Mouse (Mus musculus) thymus, adult 2 months (tissue): ENCODE data around the gene Actn1. TPM values are rescaled to one million over a fixed set of nuclear protein-coding genes. Genes with fewer than 3 reads are reported as not detected.

Experiments used
- DNase-seq: peaks from one replicate; pipeline ENCODE4 v3.0.0; 2021
- H3K27ac ChIP-seq: fragments of 200-500 bp; 2 replicates; pipeline ENCODE4 v1.5.1; 2012; ENCODE audit warnings: low read length, control low read depth; ENCODE audit not compliant: control insufficient read depth, insufficient read depth
- H3K27me3 ChIP-seq: fragments of 200-500 bp; 2 replicates; pipeline ENCODE4 v1.6.1; 2012; ENCODE audit warnings: mild to moderate bottlenecking, low read length, moderate library complexity, mixed read lengths; ENCODE audit not compliant: control insufficient read depth, insufficient read depth
- H3K36me3 ChIP-seq: fragments of 200-500 bp; 2 replicates; pipeline ENCODE4 v1.6.1; 2012; ENCODE audit warnings: mild to moderate bottlenecking, low read length, moderate library complexity; ENCODE audit not compliant: control insufficient read depth, insufficient read depth
- H3K4me1 ChIP-seq: fragments of 200-500 bp; replicated peaks from 2 replicates; pipeline ENCODE4 v1.6.1; 2012; ENCODE audit warnings: low read length; ENCODE audit not compliant: control insufficient read depth, insufficient read depth
- H3K4me3 ChIP-seq: fragments of 200-500 bp; 2 replicates; pipeline ENCODE4 v1.5.1; 2012; ENCODE audit warnings: mild to moderate bottlenecking, low read length, control low read depth, moderate library complexity; ENCODE audit not compliant: control insufficient read depth, insufficient read depth
- CTCF ChIP-seq: fragments of 200-500 bp; IDR thresholded peaks from 2 replicates; pipeline ENCODE4 v1.5.1; 2012; ENCODE audit warnings: mild to moderate bottlenecking, control low read depth, low read length, moderate library complexity, borderline replicate concordance; ENCODE audit not compliant: control insufficient read depth, poor library complexity, insufficient read depth; ENCODE audit errors: extremely low read depth
- POLR2A ChIP-seq: fragments of 200-500 bp; IDR thresholded peaks from 2 replicates; pipeline ENCODE4 v1.6.1; 2012; ENCODE audit warnings: mild to moderate bottlenecking, low read length, control low read depth, moderate library complexity; ENCODE audit not compliant: control insufficient read depth, poor library complexity, insufficient read depth; ENCODE audit errors: extremely low read depth
- WGBS: fragments of 180-500 bp; shearing (Covaris S2); methylation state at CpG from one replicate; pipeline ENCODE4 v1.1.7; 2018; 5-methylcytosine and 5-hydroxymethylcytosine counted together
- polyA plus RNA-seq: library from polyadenylated mRNA; depleted of rRNA; stranded (reverse); fragments of >200 nt; gene quantifications from 2 replicates; pipeline ENCODE4 v1.2.3, GENCODE M21; 2012

Gene Actn1
- polyA plus RNA-seq, 1 experiment: 153 TPM

DNA sequence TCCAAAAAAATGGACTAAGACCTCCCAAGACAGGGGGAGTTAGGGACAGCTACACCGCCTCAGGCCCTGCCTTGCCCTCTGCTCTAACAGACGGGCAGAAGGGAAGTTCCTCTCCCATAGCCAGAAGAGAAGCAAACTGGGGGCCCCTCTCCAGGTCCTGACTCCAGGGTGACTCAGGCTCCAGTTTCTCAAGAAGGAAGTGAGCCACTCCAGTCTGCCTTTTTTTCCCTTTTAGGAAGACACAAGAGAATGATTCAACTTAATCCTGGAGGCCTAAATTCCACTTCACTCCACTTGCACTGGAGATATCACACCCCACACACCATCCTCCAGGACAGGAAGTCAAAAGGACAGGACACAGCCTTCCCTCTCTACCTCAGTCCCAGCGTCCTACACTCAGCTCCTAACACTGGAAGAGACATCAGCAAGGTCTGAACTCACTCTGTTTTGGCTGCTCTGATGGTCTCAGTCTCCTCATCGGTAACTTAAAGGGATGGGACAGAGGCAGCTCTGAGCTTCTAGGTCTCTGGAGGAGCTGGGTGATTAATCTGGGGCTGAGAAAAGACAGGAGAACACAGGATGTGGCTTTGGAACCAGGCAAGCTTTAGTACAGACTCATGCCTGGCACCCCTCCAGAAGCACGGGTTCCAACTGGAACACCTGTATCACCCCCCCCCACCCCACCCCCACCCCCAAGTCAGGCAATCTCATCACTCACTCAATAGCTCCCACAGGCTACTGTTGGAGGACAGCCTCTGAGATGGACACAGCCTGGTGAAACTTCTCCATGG is 31.0 kb downstream of the Actn1 start:
- H3K4me1 ChIP-seq: peaks cover 56% of the 10 kb centered on the region
- DNase-seq: peak; percentile 34
- peak overlapping the region; percentile 41 for H3K27ac ChIP-seq
- H3K4me3 ChIP-seq: no peak overlapping the region
- H3K36me3 ChIP-seq: no peaks in the 10 kb centered on the region
- 26% methylated on average over 5 of the region's 5 CpGs for WGBS
- no peaks in the 10 kb centered on the region for H3K27me3 ChIP-seq
- TF ChIP-seq CTCF (no peak), POLR2A (no peak)

GRCm38 (mm10) chr12:80228356-80228755 is 31.8 kb downstream of the Actn1 start:
- no peak for DNase-seq
- no peak for TF ChIP-seq POLR2A
- no peak for TF ChIP-seq CTCF
- Histone ChIP-seq H3K27ac (peak overlapping the region; percentile 58), H3K36me3 (no peaks in the 10 kb centered on the region), H3K27me3 (no peaks in the 10 kb centered on the region), H3K4me3 (no peak overlapping the region), H3K4me1 (peaks cover 64% of the 10 kb centered on the region)
- 91% methylated on average over 5 of the region's 5 CpGs for WGBS

GRCm38 (mm10) chr12:80227835-80228234 is 32.3 kb downstream of the Actn1 start:
- DNase-seq: no peak
- no peak for TF ChIP-seq POLR2A
- no peak for TF ChIP-seq CTCF
- peaks cover 66% of the 10 kb centered on the region for H3K4me1 ChIP-seq
- 84% methylated on average over 3 of the region's 3 CpGs for WGBS
- H3K36me3 ChIP-seq: no peaks in the 10 kb centered on the region
- no peaks in the 10 kb centered on the region for H3K27me3 ChIP-seq
- no peak overlapping the region for H3K4me3 ChIP-seq
- H3K27ac ChIP-seq: peak overlapping the region; percentile 76

- no peak for TF ChIP-seq POLR2A
- Histone ChIP-seq H3K4me1 (peaks cover 57% of the 10 kb centered on the region), H3K27ac (no peak overlapping the region), H3K36me3 (no peaks in the 10 kb centered on the region), H3K4me3 (no peak overlapping the region), H3K27me3 (no peaks in the 10 kb centered on the region)
- 94% methylated on average over 2 of the region's 2 CpGs for WGBS
- no peak for DNase-seq
Measured at GRCm38 (mm10) chr12:80226101-80226500, 34.1 kb downstream of the Actn1 start.

DNA sequence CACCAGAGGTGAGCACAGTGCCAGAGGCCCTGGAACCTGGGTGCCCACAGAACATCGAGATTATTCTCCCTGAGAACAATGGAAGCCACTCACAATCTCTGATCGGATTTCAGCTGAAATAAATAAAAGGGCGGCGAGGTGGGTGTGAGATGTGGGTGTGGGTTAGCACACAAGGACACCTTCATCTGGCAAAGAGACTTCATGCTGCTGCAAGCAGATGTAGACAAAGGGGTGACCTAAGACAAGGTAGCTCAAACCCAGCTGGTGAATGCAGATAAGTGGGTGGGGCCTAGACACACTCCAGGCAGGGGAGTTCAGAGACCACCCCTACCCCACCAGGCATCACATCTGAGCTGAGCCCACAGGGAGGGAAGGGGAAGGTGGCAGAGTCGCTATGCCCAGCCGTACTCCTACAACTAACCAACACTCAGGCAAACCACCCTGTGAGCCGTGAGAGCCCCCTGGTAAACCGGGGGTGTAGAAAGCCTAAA is 35.9 kb downstream of the Actn1 start:
- TF ChIP-seq CTCF (no peak), POLR2A (no peak)
- H3K4me1 ChIP-seq: peaks cover 45% of the 10 kb centered on the region
- no peak overlapping the region for H3K27ac ChIP-seq
- H3K4me3 ChIP-seq: no peak overlapping the region
- 84% methylated on average over 8 of the region's 8 CpGs for WGBS
- DNase-seq: no peak
- no peaks in the 10 kb centered on the region for H3K27me3 ChIP-seq
- no peaks in the 10 kb centered on the region for H3K36me3 ChIP-seq

GRCm38 (mm10) chr12:80223511-80223910 is 36.7 kb downstream of the Actn1 start:
- no peak overlapping the region for H3K27ac ChIP-seq
- H3K36me3 ChIP-seq: no peaks in the 10 kb centered on the region
- 88% methylated on average over 8 of the region's 8 CpGs for WGBS
- H3K4me1 ChIP-seq: peaks cover 40% of the 10 kb centered on the region
- no peak for DNase-seq
- no peak overlapping the region for H3K4me3 ChIP-seq
- no peaks in the 10 kb centered on the region for H3K27me3 ChIP-seq
- TF ChIP-seq POLR2A: no peak
- TF ChIP-seq CTCF: no peak
